Mouse (Mus musculus): ENCODE results near the gene Tmem158.

- TF ChIP-seq CTCF (IDR thresholded peaks at IDR 0.05) (no peak), POLR2A (IDR thresholded peaks at IDR 0.05; ENCODE audit: insufficient read depth, low read depth, low read length) (no peak)
Measured at GRCm38 (mm10) chr9:123269906-123270558, 9.5 kb upstream of the Tmem158 start.

Measured in heart, adult 2 months (tissue).